Mouse (Mus musculus) kidney, embryonic 15.5 days (tissue): ENCODE data around the gene Tcl1b2. TPM values are rescaled to one million over a fixed set of nuclear protein-coding genes. Genes with fewer than 3 reads are reported as not detected.
"Not testable (repeated sequence)": the region's sequence is repeated elsewhere in the genome, so short reads cannot be mapped to it uniquely, and the experiment has no call there.

Experiments used
- ATAC-seq: fragments of 200-750 bp; cut with Nextera tagmentation; replicated peaks from 2 replicates; pipeline ENCODE4 v1.8.0; 2017; ENCODE audit warnings: moderate TSS enrichment; ENCODE audit not compliant: low FRiP score
- H3K27ac ChIP-seq: fragments of 300-500 bp; sonication (generic); 2 replicates; pipeline ENCODE4 v1.5.1; 2015; ENCODE audit warnings: mild to moderate bottlenecking, inconsistent platforms
- H3K27me3 ChIP-seq: fragments of 300-500 bp; sonication (generic); 2 replicates; pipeline ENCODE4 v1.6.1; 2015; ENCODE audit warnings: inconsistent platforms
- H3K36me3 ChIP-seq: fragments of 300-500 bp; sonication (generic); 2 replicates; pipeline ENCODE4 v1.6.1; 2015; ENCODE audit warnings: inconsistent platforms
- H3K4me1 ChIP-seq: fragments of 300-500 bp; sonication (generic); 2 replicates; pipeline ENCODE4 v1.6.1; 2015; ENCODE audit warnings: inconsistent platforms
- H3K4me2 ChIP-seq: fragments of 300-500 bp; sonication (generic); 2 replicates; pipeline ENCODE4 v1.6.1; 2015; ENCODE audit warnings: moderate library complexity, mild to moderate bottlenecking, inconsistent platforms
- H3K4me3 ChIP-seq: fragments of 300-500 bp; sonication (generic); replicated peaks from 2 replicates; pipeline ENCODE4 v1.5.1; 2015; ENCODE audit warnings: mild to moderate bottlenecking, inconsistent platforms
- H3K9ac ChIP-seq: fragments of 300-500 bp; sonication (generic); 2 replicates; pipeline ENCODE4 v1.6.1; 2015; ENCODE audit warnings: mild to moderate bottlenecking, inconsistent platforms
- H3K9me3 ChIP-seq: fragments of 300-500 bp; sonication (generic); replicated peaks from 2 replicates; pipeline ENCODE4 v1.6.1; 2016; ENCODE audit warnings: inconsistent platforms
- WGBS: fragments of 180-500 bp; shearing (Covaris S2); methylation state at CpG from one replicate; pipeline ENCODE4 v1.1.7; 2015; ENCODE audit warnings: mixed read lengths; 5-methylcytosine and 5-hydroxymethylcytosine counted together
- polyA plus RNA-seq: library from polyadenylated mRNA; unstranded; fragments of >200 nt; fragmentation: Nextera tagmentation; extraction: Ambion mirVana; gene quantifications from 2 replicates; pipeline ENCODE4 v1.2.1, GENCODE M21; 2015

The Tcl1b2 gene
- polyA plus RNA-seq, 1 experiment from 2014 or later = not detected

DNA sequence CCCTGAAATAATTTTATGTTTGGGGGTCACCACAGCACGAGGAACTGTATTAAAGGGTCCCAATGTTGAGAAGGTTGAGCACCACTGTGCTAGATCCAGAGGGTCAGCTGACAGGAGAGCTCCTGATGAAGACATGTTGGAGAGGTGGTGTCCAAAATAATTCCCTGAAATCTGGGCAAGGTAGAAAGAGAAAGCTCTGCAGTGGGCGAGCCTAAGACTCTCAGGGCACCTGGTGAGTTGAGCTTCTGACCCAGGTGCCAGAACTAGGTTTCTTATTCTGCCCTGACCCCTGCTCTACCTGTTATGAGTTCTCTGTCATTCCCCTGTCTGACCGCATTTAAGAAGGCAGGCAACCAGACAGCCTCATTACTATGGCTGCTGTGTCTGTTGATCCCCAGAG is 30.2 kb downstream of the Tcl1b2 start, which contains the start of gene Tcl1b5:
TSS of gene Tcl1b5 (plus strand) at position 301 of the 400 bp plus-strand sequence.
- H3K27me3 ChIP-seq, ATAC-seq, H3K36me3 ChIP-seq, H3K4me1 ChIP-seq, H3K27ac ChIP-seq, H3K9me3 ChIP-seq, H3K4me2 ChIP-seq, H3K9ac ChIP-seq, H3K4me3 ChIP-seq: not testable (repeated sequence)
- 57% methylated on average over 3 of the region's 3 CpGs for WGBS

DNA sequence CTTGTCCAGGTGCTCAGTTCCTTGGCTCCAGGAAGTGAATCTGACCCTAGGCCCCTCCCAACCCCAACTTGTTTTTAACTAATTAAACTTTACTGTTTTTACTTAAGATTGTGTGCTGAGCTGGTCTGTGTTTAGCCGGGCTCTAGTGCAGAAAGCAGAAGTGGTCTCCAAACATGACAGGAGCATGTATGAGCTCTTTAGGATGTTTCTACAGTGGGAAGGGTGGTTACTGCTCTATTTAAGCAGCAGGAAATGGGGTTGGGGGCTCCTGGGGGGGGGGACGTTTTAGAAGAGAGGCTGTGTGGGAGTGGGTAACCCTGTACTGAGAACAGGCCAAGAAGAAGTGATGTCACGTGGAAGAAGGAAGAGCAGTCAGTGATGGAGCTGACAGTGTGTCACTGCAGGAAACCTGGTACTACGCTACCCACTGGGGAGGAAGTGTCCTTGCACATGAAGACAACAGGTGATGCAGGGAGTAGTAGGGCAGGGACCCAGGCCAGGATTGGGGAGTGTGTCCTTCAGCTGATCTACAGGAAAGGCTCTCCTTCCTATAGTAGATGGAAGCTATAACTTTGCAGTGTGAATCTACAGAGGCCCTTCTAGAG is 35.3 kb downstream of the Tcl1b2 start:
- H3K36me3 ChIP-seq, H3K9ac ChIP-seq, H3K9me3 ChIP-seq, H3K27me3 ChIP-seq, ATAC-seq, H3K4me1 ChIP-seq, H3K4me2 ChIP-seq, H3K27ac ChIP-seq, H3K4me3 ChIP-seq: not testable (repeated sequence)
- WGBS = 60% methylated on average over 4 of the region's 4 CpGs

DNA sequence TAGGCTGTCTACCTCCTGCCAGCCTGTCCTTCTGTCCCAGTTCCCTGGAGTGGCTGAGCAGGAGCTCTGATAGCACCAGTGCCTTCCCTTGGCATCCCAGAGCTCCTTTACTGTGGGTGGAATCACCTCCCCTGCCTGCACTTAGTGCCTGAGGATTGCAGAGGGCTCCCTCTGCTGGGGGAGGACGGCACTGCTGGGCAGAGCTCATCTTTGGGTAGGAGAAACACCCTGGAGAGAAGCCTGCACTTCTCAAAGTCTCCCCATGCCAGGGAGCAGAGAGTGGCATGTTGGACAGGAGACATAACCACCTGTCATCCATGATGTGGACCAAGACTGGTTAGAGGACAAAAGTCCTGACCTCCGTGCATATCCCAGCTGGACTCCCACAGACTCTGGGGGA is 43.2 kb downstream of the Tcl1b2 start:
- H3K36me3 ChIP-seq, H3K9ac ChIP-seq, H3K27ac ChIP-seq, H3K4me2 ChIP-seq, H3K4me1 ChIP-seq, ATAC-seq, H3K9me3 ChIP-seq, H3K27me3 ChIP-seq, H3K4me3 ChIP-seq: not testable (repeated sequence)
- WGBS = 53% methylated on average over 2 of the region's 2 CpGs

DNA sequence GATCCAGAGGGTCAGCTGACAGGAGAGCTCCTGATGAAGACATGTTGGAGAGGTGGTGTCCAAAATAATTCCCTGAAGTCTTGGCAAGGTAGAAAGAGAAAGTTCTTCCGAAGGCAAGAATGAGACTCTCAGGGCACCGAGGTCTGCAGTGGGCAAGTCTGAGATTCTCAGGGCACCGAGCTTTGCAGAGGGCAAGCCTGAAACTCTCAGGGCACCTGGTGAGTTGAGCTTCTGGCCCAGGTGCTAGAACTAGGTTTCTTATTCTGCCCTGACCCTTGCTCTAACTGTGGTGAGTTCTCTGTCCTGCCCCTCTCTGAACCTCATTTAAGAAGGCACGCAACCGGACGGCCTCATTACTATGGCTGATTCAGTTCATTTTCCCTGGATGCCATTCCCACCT is 44.9 kb downstream of the Tcl1b2 start, which contains the start of gene Tcl1b3:
TSS of gene Tcl1b3 (plus strand) at position 301 of the 400 bp plus-strand sequence.
- not testable (repeated sequence) for ATAC-seq, H3K9me3 ChIP-seq, H3K4me3 ChIP-seq, H3K9ac ChIP-seq, H3K27ac ChIP-seq, H3K36me3 ChIP-seq, H3K4me1 ChIP-seq, H3K27me3 ChIP-seq, H3K4me2 ChIP-seq
- WGBS = 94% methylated on average over 6 of the region's 6 CpGs

GRCm38 (mm10) chr12:105199684-105200497 is 54.1 kb downstream of the Tcl1b2 start:
- ATAC-seq, H3K9ac ChIP-seq, H3K4me1 ChIP-seq, H3K4me2 ChIP-seq, H3K27ac ChIP-seq, H3K4me3 ChIP-seq, H3K27me3 ChIP-seq, H3K9me3 ChIP-seq, H3K36me3 ChIP-seq: not testable (repeated sequence)
- 66% methylated on average over 7 of the region's 7 CpGs for WGBS

GRCm38 (mm10) chr12:105201657-105202056 is 55.8 kb downstream of the Tcl1b2 start, which contains the start of gene Tcl1b4:
Gene Tcl1b4 (plus strand): TSS chr12:105201957.
- not testable (repeated sequence) for H3K9ac ChIP-seq, H3K4me1 ChIP-seq, H3K4me2 ChIP-seq, H3K36me3 ChIP-seq, H3K27me3 ChIP-seq, ATAC-seq, H3K9me3 ChIP-seq, H3K4me3 ChIP-seq, H3K27ac ChIP-seq
- 75% methylated on average over 1 of the region's 1 CpGs for WGBS

Other genes with a start within 250 kb of the Tcl1b2 start
- gene Syne3, start 136.2 kb upstream of the Tcl1b2 start, polyA plus RNA-seq = 0.82 TPM in 2 replicates
- gene Glrx5, start 113.3 kb upstream of the Tcl1b2 start, polyA plus RNA-seq = 159 and 184 TPM in 2 replicates
- gene Tcl1b1, start 13.7 kb downstream of the Tcl1b2 start, polyA plus RNA-seq = not detected in 2 replicates
- not detected in 2 replicates for gene Tcl1b5, start 30.3 kb downstream of the Tcl1b2 start, polyA plus RNA-seq
- not detected in 2 replicates for gene Tcl1b3, start 45.0 kb downstream of the Tcl1b2 start, polyA plus RNA-seq
- not detected in 2 replicates for gene Tcl1b4, start 55.9 kb downstream of the Tcl1b2 start, polyA plus RNA-seq
- not detected in 2 replicates for gene Tcl1, start 76.8 kb downstream of the Tcl1b2 start, polyA plus RNA-seq
- gene Tunar, start 187.9 kb downstream of the Tcl1b2 start, polyA plus RNA-seq = 0.08 and 0.12 TPM in 2 replicates